Mouse (Mus musculus) kidney, embryonic 16.5 days (tissue): ENCODE measurements around the gene Setd2. TPM values are rescaled to one million over a fixed set of nuclear protein-coding genes. Genes with fewer than 3 reads are reported as not detected.

Source experiments
- ATAC-seq: fragments of 200-750 bp; cut with Nextera tagmentation; 2 replicates; pipeline ENCODE4 v1.8.0; 2017; ENCODE audit warnings: moderate TSS enrichment; ENCODE audit not compliant: low FRiP score, low TSS enrichment
- H3K27ac ChIP-seq: fragments of 300-500 bp; sonication (generic); 2 replicates; pipeline ENCODE4 v1.5.1; 2014; ENCODE audit warnings: low read length
- H3K27me3 ChIP-seq: fragments of 300-500 bp; sonication (generic); 2 replicates; pipeline ENCODE4 v1.6.1; 2014; ENCODE audit warnings: low read length, control low read depth, mixed read lengths; ENCODE audit not compliant: insufficient read depth
- H3K36me3 ChIP-seq: fragments of 300-500 bp; sonication (generic); 2 replicates; pipeline ENCODE4 v1.6.1; 2014; ENCODE audit warnings: low read length, control low read depth, mixed read lengths; ENCODE audit not compliant: insufficient read depth
- H3K4me1 ChIP-seq: fragments of 300-500 bp; sonication (generic); 2 replicates; pipeline ENCODE4 v1.6.1; 2014; ENCODE audit warnings: low read length, control low read depth, mixed read lengths; ENCODE audit not compliant: insufficient read depth
- H3K4me2 ChIP-seq: fragments of 300-500 bp; sonication (generic); replicated peaks from 2 replicates; pipeline ENCODE4 v1.6.1; 2014; ENCODE audit warnings: low read depth, low read length
- H3K4me3 ChIP-seq: fragments of 300-500 bp; sonication (generic); 2 replicates; pipeline ENCODE4 v1.5.1; 2014; ENCODE audit warnings: mild to moderate bottlenecking, low read length
- H3K9ac ChIP-seq: fragments of 300-500 bp; sonication (generic); replicated peaks from 2 replicates; pipeline ENCODE4 v1.6.1; 2014; ENCODE audit warnings: low read length
- H3K9me3 ChIP-seq: fragments of 300-500 bp; sonication (generic); 2 replicates; pipeline ENCODE4 v1.6.1; 2016; ENCODE audit warnings: low read length, control low read depth
- WGBS: fragments of 180-500 bp; shearing (Covaris S2); extraction: QIAGEN DNeasy Blood & Tissue Kit; methylation state at CpG from one replicate; pipeline ENCODE4 v1.1.7; 2014; 5-methylcytosine and 5-hydroxymethylcytosine counted together
- microRNA-seq: library from miRNA; unstranded; fragments of <30 nt; microRNA quantifications from one replicate; pipeline ENCODE4, GENCODE M21; 2016
- polyA plus RNA-seq: library from polyadenylated mRNA; unstranded; fragments of >200 nt; fragmentation: Nextera tagmentation; extraction: Ambion mirVana; gene quantifications from 2 replicates; pipeline ENCODE4 v1.2.1, GENCODE M21; 2015

The Setd2 gene
- polyA plus RNA-seq, 1 experiment from 2014 or later = 30.6 TPM

DNA sequence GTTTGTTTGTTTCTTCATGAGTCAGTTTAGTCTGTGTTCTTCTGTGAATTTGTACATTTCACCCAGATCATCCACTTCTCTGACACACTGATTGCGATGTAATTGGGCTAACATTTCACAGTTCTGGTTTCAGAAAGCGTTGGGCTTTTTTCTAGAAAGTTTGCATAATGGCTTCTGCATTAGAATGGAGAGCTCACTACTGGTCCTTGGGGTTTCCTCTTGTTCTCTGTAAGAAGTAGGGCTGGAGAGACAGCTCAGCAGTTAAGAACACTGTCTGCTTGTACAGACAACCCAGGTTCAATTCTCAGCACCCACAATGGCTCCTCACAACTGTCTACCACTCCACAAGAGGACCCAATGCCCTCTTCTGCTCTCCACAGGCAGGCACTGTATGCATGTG is 127.8 kb downstream of the Setd2 start:
- peaks cover 23% of the 10 kb centered on the region for H3K4me1 ChIP-seq
- no peak overlapping the region for H3K27ac ChIP-seq
- H3K9me3 ChIP-seq = no peaks in the 10 kb centered on the region
- no peak overlapping the region for H3K9ac ChIP-seq
- 85% methylated on average over 2 of the region's 2 CpGs for WGBS
- ATAC-seq = no peak
- no peaks in the 10 kb centered on the region for H3K27me3 ChIP-seq
- no peak overlapping the region for H3K4me3 ChIP-seq
- H3K36me3 ChIP-seq = no peaks in the 10 kb centered on the region
- H3K4me2 ChIP-seq = no peak overlapping the region

DNA sequence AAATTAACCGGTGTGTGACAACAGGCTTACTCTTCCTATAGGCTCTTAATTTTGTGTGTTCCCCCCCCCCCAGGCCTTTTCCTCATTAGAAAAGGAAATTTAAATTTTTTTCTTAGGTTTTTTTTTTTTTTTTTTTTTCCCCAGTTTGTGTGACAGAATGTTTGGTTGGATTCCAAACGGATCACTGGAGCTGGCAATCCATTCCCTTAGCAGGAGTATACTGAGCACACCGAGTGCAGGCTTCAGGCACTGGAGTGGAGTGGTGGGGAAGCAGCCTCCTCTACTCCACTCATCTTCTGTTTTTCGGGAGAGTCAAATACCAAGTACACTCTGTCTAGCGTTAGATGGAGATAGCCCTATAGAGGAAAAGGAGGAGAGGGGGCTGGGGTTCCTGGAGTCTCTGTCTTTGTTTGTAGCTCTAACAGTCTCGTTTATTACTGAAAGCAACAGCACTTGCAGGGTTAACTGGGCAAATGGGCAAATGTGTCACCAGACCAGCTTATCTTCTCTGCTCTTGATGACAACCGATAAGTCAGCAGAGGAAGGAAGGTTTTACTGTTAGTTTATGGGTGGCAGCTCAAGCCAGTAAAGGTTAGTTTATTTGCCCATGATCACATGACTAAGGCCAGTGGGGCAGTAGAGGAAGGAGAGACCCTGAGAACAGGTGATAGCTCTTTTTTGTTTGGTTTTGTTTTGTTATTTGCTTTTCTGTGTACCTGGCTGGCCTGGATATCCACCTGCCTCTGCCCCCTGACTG is 128.6 kb downstream of the Setd2 start:
- Histone ChIP-seq H3K9me3 (no peaks in the 10 kb centered on the region), H3K27me3 (no peaks in the 10 kb centered on the region), H3K9ac (no peak overlapping the region), H3K36me3 (no peaks in the 10 kb centered on the region), H3K27ac (no peak overlapping the region), H3K4me1 (peaks cover 26% of the 10 kb centered on the region), H3K4me2 (no peak overlapping the region), H3K4me3 (no peak overlapping the region)
- WGBS = 74% methylated on average over 7 of the region's 7 CpGs
- no peak for ATAC-seq

DNA sequence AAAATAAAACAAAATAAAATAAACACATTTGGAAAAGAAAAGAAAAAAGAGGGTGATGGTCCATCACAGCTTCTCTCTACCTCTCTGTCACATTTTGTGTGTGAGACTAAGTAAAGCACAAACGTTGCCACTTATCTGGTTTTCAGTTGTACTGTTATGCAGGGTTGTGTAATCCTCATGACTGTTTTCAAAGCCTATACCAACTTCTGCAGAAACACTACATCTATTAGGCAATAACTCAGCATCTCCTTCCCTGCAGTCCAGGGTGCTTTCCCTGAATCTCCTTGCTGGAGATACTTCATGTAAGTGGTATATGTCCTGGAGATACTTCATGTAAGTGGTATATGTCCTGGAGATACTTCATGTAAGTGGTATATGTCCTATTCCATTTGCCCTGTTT is 130.4 kb downstream of the Setd2 start:
- H3K9me3 ChIP-seq = no peaks in the 10 kb centered on the region
- H3K36me3 ChIP-seq = no peaks in the 10 kb centered on the region
- no peak overlapping the region for H3K9ac ChIP-seq
- ATAC-seq = no peak
- no peaks in the 10 kb centered on the region for H3K27me3 ChIP-seq
- peaks cover 36% of the 10 kb centered on the region for H3K4me1 ChIP-seq
- H3K27ac ChIP-seq = no peak overlapping the region
- no peak overlapping the region for H3K4me3 ChIP-seq
- 74% methylated on average over 1 of the region's 1 CpGs for WGBS
- H3K4me2 ChIP-seq = no peak overlapping the region

DNA sequence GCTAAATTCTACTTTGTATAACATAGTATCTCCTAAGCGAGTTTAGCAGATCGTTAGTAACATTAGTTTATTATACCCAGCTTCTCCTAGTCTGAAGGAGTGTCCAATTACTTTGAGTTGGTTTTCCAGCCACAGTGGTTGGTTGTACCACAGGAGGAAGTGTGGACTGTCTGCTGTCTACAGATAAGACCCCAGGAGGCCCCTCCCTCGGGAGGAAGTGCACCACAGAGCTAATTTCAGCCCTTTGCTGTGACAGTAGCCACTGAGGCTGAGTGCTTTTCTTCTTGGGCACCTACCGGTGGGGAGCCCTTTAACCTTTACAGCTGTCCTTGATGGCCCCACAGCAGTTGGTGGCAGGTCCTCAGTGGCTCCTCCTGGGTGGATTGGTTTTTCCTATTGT is 133.5 kb downstream of the Setd2 start:
- Histone ChIP-seq H3K4me1 (peaks cover 34% of the 10 kb centered on the region), H3K9ac (no peak overlapping the region), H3K36me3 (no peaks in the 10 kb centered on the region), H3K9me3 (no peaks in the 10 kb centered on the region), H3K27me3 (no peaks in the 10 kb centered on the region), H3K4me3 (no peak overlapping the region), H3K27ac (peak overlapping the region; percentile 71), H3K4me2 (peak overlapping the region; percentile 26; the same call in 1 of the 2 replicates)
- 0 out of 2 replicates have a peak, but pooled peaks have one; percentile 55 for ATAC-seq
- WGBS = 16% methylated on average over 4 of the region's 4 CpGs

DNA sequence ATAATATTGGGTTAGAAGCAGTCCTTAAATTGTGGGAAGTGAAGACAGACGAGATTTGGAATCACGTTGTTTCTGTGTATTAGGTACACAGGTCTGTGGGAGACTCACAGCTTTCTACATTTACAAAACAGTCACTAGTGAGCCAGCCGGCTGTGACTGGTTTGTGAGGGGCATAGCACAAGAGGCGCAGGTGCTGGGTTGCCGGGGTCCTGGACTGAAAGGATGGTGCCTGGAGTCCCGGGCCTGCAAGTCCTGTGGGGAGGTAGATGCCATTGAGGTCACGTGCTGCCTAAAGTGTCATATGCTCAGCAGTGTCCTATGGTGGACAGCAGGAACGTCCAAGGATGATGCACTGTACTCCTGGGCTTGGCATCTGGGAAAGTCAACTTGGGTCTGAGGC is 134.0 kb downstream of the Setd2 start:
- Histone ChIP-seq H3K9ac (0 out of 2 replicates have a peak overlapping the region, but pooled peaks have one; percentile 19), H3K4me2 (peak overlapping the region; percentile 26; the same call in 1 of the 2 replicates), H3K27ac (peak overlapping the region; percentile 71), H3K27me3 (no peaks in the 10 kb centered on the region), H3K4me3 (no peak overlapping the region), H3K36me3 (no peaks in the 10 kb centered on the region), H3K9me3 (no peaks in the 10 kb centered on the region), H3K4me1 (peaks cover 29% of the 10 kb centered on the region)
- 25% methylated on average over 8 of the region's 8 CpGs for WGBS
- peak; percentile 32; the same call in 1 of the 2 replicates for ATAC-seq

DNA sequence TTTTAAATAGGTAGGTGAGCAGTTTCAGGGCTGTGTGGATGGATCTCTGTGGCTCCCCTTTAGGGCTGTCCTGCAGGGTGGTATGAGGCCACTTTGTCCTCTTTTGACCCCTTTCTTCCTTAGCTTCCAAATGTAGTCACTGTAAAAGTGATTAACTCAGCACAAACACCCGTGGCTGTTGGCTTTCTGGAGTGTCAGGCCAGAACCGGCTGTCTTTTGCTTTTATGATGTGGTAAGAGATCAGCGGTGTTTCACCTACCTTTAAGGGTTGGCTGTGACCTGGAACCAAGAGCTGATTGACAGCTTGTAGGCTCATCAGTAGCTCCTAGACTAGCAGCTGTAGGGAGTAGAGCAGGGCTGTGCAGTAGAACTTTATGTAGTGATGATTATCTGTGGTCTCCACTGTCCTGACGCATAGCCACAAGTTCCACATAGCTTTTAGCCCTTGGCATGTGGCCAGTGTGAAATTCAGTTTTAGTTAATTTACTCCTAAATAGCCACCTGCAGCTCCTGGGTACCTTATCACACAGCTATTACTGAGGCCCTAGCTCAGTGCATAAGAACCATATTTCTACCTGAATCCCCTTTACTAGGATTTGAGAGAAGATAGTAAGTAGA is 134.9 kb downstream of the Setd2 start:
- H3K4me1 ChIP-seq = peaks cover 29% of the 10 kb centered on the region
- H3K9me3 ChIP-seq = no peaks in the 10 kb centered on the region
- no peak overlapping the region for H3K27ac ChIP-seq
- no peak overlapping the region; the same call in 1 of the 2 replicates for H3K4me2 ChIP-seq
- ATAC-seq = no peak
- WGBS = 25% methylated on average over 4 of the region's 4 CpGs
- no peak overlapping the region for H3K4me3 ChIP-seq
- H3K36me3 ChIP-seq = no peaks in the 10 kb centered on the region
- 0 out of 2 replicates have a peak overlapping the region, but pooled peaks have one; percentile 16 for H3K9ac ChIP-seq
- no peaks in the 10 kb centered on the region for H3K27me3 ChIP-seq

Small RNAs within 50 kb of the gene (microRNA-seq; reads per million reads assigned to microRNA genes)
- not detected for gene Mir8107

Other genes with a start within 250 kb of the Setd2 start
- gene Elp6, start 227.4 kb upstream of the Setd2 start, polyA plus RNA-seq = 29.6 and 32.4 TPM in 2 replicates
- gene Scap, start 199.3 kb upstream of the Setd2 start, polyA plus RNA-seq = 37.7 and 38.7 TPM in 2 replicates
- gene Ptpn23, start 124.4 kb upstream of the Setd2 start, polyA plus RNA-seq = 15.8 and 20.7 TPM in 2 replicates
- 3.4 and 4.8 TPM in 2 replicates for gene Ngp, start 112.8 kb upstream of the Setd2 start, polyA plus RNA-seq
- gene Klhl18, start 55.9 kb upstream of the Setd2 start, polyA plus RNA-seq = 9.3 and 11.6 TPM in 2 replicates
- 1.4 and 1.7 TPM in 2 replicates for gene Kif9, start 55.6 kb upstream of the Setd2 start, polyA plus RNA-seq
- gene Nradd, start 91.9 kb downstream of the Setd2 start, polyA plus RNA-seq = 60.0 and 61.4 TPM in 2 replicates
- gene Nbeal2, start 121.6 kb downstream of the Setd2 start, polyA plus RNA-seq = 4.8 and 5.0 TPM in 2 replicates
- 154 and 155 TPM in 2 replicates for gene Ccdc12, start 123.9 kb downstream of the Setd2 start, polyA plus RNA-seq
- gene Myl3, start 209.3 kb downstream of the Setd2 start, polyA plus RNA-seq = 1.5 and 3.6 TPM in 2 replicates
- gene Pth1r, start 214.5 kb downstream of the Setd2 start, polyA plus RNA-seq = 98.8 and 108 TPM in 2 replicates